Mouse (Mus musculus) CH12.LX (cell line): ENCODE measurements around the gene Rnf13. TPM values are rescaled to one million over a fixed set of nuclear protein-coding genes. Genes with fewer than 3 reads are reported as not detected.

ENCODE experiments used
- DNase-seq: peaks from one replicate; pipeline ENCODE4 v3.0.0-alpha.2; 2013; ENCODE audit errors: extremely low read depth
- H3K27ac ChIP-seq: 2 replicates; pipeline ENCODE4 v1.5.1; 2012; ENCODE audit warnings: low read depth, mild to moderate bottlenecking, control low read depth, moderate library complexity; ENCODE audit not compliant: insufficient read depth
- H3K27me3 ChIP-seq: replicated peaks from 2 replicates; pipeline ENCODE3; 2012; ENCODE audit warnings: inconsistent platforms
- H3K36me3 ChIP-seq, 2 experiments: replicated peaks in 1 of 2; 2 replicates each; pipeline versions ENCODE3 to v1.6.1; 2012; ENCODE audit warnings: inconsistent platforms in 1 of 2, low read length in 1 of 2, mild to moderate bottlenecking in 1 of 2, mixed read lengths in 1 of 2, moderate library complexity in 1 of 2; ENCODE audit not compliant: control insufficient read depth in 1 of 2, insufficient read depth in 1 of 2
- H3K4me1 ChIP-seq, 2 experiments: 2 replicates each; pipeline ENCODE4 v1.6.1; 2012; ENCODE audit warnings: inconsistent platforms in 1 of 2, moderate library complexity in 1 of 2; ENCODE audit not compliant: insufficient read depth in 2 of 2, control insufficient read depth in 1 of 2
- H3K4me2 ChIP-seq: 2 replicates; pipeline ENCODE4 v1.6.1; 2012; ENCODE audit warnings: low read depth, mild to moderate bottlenecking, control low read depth; ENCODE audit not compliant: poor library complexity, insufficient read depth, severe bottlenecking
- H3K4me3 ChIP-seq, 3 experiments: fragments of 150-350 bp in 1 of 3; sonication (generic) in 1 of 3; replicated peaks in 1 of 3; 2 replicates each; pipeline versions ENCODE3 to v1.5.1; 2011 to 2012; ENCODE audit warnings: low read depth in 2 of 3, low read length in 2 of 3, mild to moderate bottlenecking in 2 of 3, moderate library complexity in 2 of 3, control low read depth in 1 of 3, improper control_type of control experiment in 1 of 3, inconsistent platforms in 1 of 3, mixed read lengths in 1 of 3; ENCODE audit not compliant: poor library complexity in 1 of 3
- H3K79me2 ChIP-seq: replicated peaks from 2 replicates; pipeline ENCODE4 v1.6.1; 2012; ENCODE audit warnings: mild to moderate bottlenecking, moderate library complexity; ENCODE audit not compliant: control insufficient read depth, poor library complexity, insufficient read depth, severe bottlenecking; ENCODE audit errors: extremely low read depth
- H3K9ac ChIP-seq: 2 replicates; pipeline ENCODE4 v1.6.1; 2012; ENCODE audit warnings: low read depth, mild to moderate bottlenecking, control low read depth, moderate library complexity; ENCODE audit not compliant: insufficient read depth
- H3K9me3 ChIP-seq: replicated peaks from 2 replicates; pipeline ENCODE3; 2012; ENCODE audit warnings: low read length, inconsistent platforms, mixed read lengths
- BHLHE40 ChIP-seq: IDR thresholded peaks from 2 replicates; pipeline ENCODE4 v1.6.1; 2011; ENCODE audit warnings: mild to moderate bottlenecking, low read depth, low read length, improper control_type of control experiment
- CHD2 ChIP-seq: IDR thresholded peaks from 2 replicates; pipeline ENCODE4 v1.6.1; 2011; ENCODE audit warnings: low read length, improper control_type of control experiment
- E2F4 ChIP-seq: IDR thresholded peaks from 2 replicates; pipeline ENCODE4 v1.6.1; 2011; ENCODE audit warnings: low read depth, low read length, improper control_type of control experiment; ENCODE audit not compliant: insufficient replicate concordance
- ELF1 ChIP-seq: IDR thresholded peaks from 2 replicates; pipeline ENCODE4 v1.6.1; 2014; ENCODE audit warnings: low read depth, mild to moderate bottlenecking, inconsistent platforms, low read length, improper control_type of control experiment
- EP300 ChIP-seq: IDR thresholded peaks from 2 replicates; pipeline ENCODE4 v1.6.1; 2011; ENCODE audit warnings: low read length, improper control_type of control experiment
- GABPA ChIP-seq: IDR thresholded peaks from 2 replicates; pipeline ENCODE4 v1.6.1; 2012; ENCODE audit warnings: low read depth, low read length, improper control_type of control experiment, inconsistent platforms; ENCODE audit not compliant: insufficient replicate concordance
- HCFC1 ChIP-seq: IDR thresholded peaks from 2 replicates; pipeline ENCODE4 v1.6.1; 2012; ENCODE audit warnings: low read depth, mild to moderate bottlenecking, inconsistent platforms, low read length, improper control_type of control experiment
- IRF4 ChIP-seq: IDR thresholded peaks from 2 replicates; pipeline ENCODE4 v1.6.1; 2014; ENCODE audit warnings: low read depth, mild to moderate bottlenecking, inconsistent platforms, low read length, improper control_type of control experiment
- JUN ChIP-seq: IDR thresholded peaks from 2 replicates; pipeline ENCODE4 v1.6.1; 2011; ENCODE audit warnings: low read depth, mild to moderate bottlenecking, low read length, improper control_type of control experiment, moderate library complexity; ENCODE audit not compliant: insufficient read depth
- JUND ChIP-seq: conservative IDR thresholded peaks from 2 replicates; pipeline ENCODE4 v1.6.1; 2011; ENCODE audit warnings: low read depth, low read length, improper control_type of control experiment
- KAT2A ChIP-seq: IDR thresholded peaks from 2 replicates; pipeline ENCODE4 v1.6.1; 2012; ENCODE audit warnings: low read length, improper control_type of control experiment, inconsistent platforms; ENCODE audit not compliant: insufficient replicate concordance
- MAFK ChIP-seq: IDR thresholded peaks from 2 replicates; pipeline ENCODE4 v1.6.1; 2011; ENCODE audit warnings: low read length, improper control_type of control experiment; ENCODE audit not compliant: insufficient replicate concordance
- MAX ChIP-seq: IDR thresholded peaks from 2 replicates; pipeline ENCODE4 v1.6.1; 2011; ENCODE audit warnings: low read length, improper control_type of control experiment
- MAZ ChIP-seq: IDR thresholded peaks from 2 replicates; pipeline ENCODE4 v1.6.1; 2012; ENCODE audit warnings: low read depth, mild to moderate bottlenecking, inconsistent platforms, low read length, improper control_type of control experiment, moderate library complexity
- MEF2A ChIP-seq: IDR thresholded peaks from 2 replicates; pipeline ENCODE4 v1.6.1; 2014; ENCODE audit warnings: low read depth, mild to moderate bottlenecking, inconsistent platforms, low read length, improper control_type of control experiment, borderline replicate concordance
- MYC ChIP-seq: IDR thresholded peaks from 2 replicates; pipeline ENCODE4 v1.6.1; 2011; ENCODE audit warnings: low read depth, mild to moderate bottlenecking, improper control_type of control experiment, low read length
- NELFE ChIP-seq: IDR thresholded peaks from 2 replicates; pipeline ENCODE4 v1.6.1; 2011; ENCODE audit warnings: low read depth, low read length, improper control_type of control experiment
- PAX5 ChIP-seq: IDR thresholded peaks from 2 replicates; pipeline ENCODE4 v1.6.1; 2012; ENCODE audit warnings: low read length, inconsistent platforms, mixed read lengths
- POLR2AphosphoS2 ChIP-seq: IDR thresholded peaks from 2 replicates; pipeline ENCODE4 v1.6.1; 2011; ENCODE audit warnings: low read depth, low read length, improper control_type of control experiment
- SIN3A ChIP-seq: IDR thresholded peaks from 2 replicates; pipeline ENCODE4 v1.6.1; 2012; ENCODE audit warnings: low read length, improper control_type of control experiment, inconsistent platforms
- SMC3 ChIP-seq: IDR thresholded peaks from 2 replicates; pipeline ENCODE4 v1.6.1; 2011; ENCODE audit warnings: low read depth, low read length, improper control_type of control experiment
- TBP ChIP-seq: conservative IDR thresholded peaks from 2 replicates; pipeline ENCODE4 v1.6.1; 2011; ENCODE audit warnings: low read depth, low read length, improper control_type of control experiment
- UBTF ChIP-seq: IDR thresholded peaks from 2 replicates; pipeline ENCODE4 v1.6.1; 2012; ENCODE audit warnings: low read depth, mild to moderate bottlenecking, inconsistent platforms, low read length, improper control_type of control experiment, moderate library complexity
- USF2 ChIP-seq: conservative IDR thresholded peaks from 2 replicates; pipeline ENCODE4 v1.6.1; 2011; ENCODE audit warnings: low read depth, low read length, improper control_type of control experiment
- ZC3H11A ChIP-seq: IDR thresholded peaks from 2 replicates; pipeline ENCODE4 v1.6.1; 2012; ENCODE audit warnings: low read depth, mild to moderate bottlenecking, inconsistent platforms, low read length, improper control_type of control experiment
- ZMIZ1 ChIP-seq: IDR thresholded peaks from 2 replicates; pipeline ENCODE4 v1.6.1; 2012; ENCODE audit warnings: low read depth, mild to moderate bottlenecking, inconsistent platforms, low read length, improper control_type of control experiment
- ZNF384 ChIP-seq: IDR thresholded peaks from 2 replicates; pipeline ENCODE4 v1.6.1; 2012; ENCODE audit warnings: low read depth, low read length, improper control_type of control experiment, inconsistent platforms
- dilution Hi-C: fragments of 300-500 bp; cut with MboI; formaldehyde crosslinking; loops from 2 replicates; pipeline ENCODE4 v1.14.3; 2020; ENCODE audit warnings: low sequenced_read_pairs; ENCODE audit not compliant: extremely low pct_unique_long_range_greater_than_20kb, extremely low pct_ligation_motif_present
- in situ Hi-C: fragments of 300-500 bp; cut with MboI; formaldehyde crosslinking; loops from 3 replicates; pipeline ENCODE4 v1.14.3; 2019; ENCODE audit warnings: low sequenced_read_pairs, low pct_ligation_motif_present, low pct_unique_long_range_greater_than_20kb, mixed read lengths
- polyA plus RNA-seq: library from polyadenylated mRNA; unstranded; fragments of >175 nt; gene quantifications from 2 replicates; pipeline ENCODE4 v1.2.1, GENCODE M21; 2012; ENCODE audit warnings: low read depth; ENCODE audit not compliant: insufficient read length
- total RNA-seq, 2 experiments: library from RNA; depleted of rRNA; stranded (reverse); fragments of 300-350 nt in 1 of 2; fragments of >200 nt in 1 of 2; gene quantifications; 2 replicates each; pipeline ENCODE4 v1.2.3; 2012 to 2014

Gene Rnf13
- total and polyA plus RNA-seq, 3 experiments: 16.2 to 45.2 (median 23.3) TPM

DNA sequence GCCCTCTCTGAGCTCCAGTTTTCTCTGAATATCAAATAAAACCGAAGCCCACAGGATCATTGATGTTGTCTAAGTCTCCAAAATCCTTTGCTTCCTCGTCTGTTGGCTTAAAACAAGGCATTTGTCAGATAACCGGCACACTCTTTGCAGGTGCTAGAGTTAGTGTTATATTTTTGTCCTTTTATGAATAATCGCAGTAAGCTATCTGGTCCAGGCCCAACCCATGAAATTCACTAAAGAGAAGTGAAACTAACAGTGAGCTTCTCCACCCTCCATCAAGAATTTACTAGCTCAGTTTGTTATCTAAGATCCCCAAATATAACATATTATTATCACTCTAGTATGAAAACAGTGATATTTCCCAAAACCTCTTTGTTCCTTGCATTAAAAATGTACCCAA is 44.1 kb upstream of the Rnf13 start:
- in situ Hi-C loops (no loop called here), dilution Hi-C loops (no loop called here)
- H3K4me3 ChIP-seq: no peak overlapping the region
- H3K27me3 ChIP-seq: no peaks in the 10 kb centered on the region
- no peaks in the 10 kb centered on the region for H3K79me2 ChIP-seq
- peak overlapping the region; percentile 94 for H3K4me2 ChIP-seq
- H3K9me3 ChIP-seq: no peaks in the 10 kb centered on the region
- no peak overlapping the region for H3K9ac ChIP-seq
- peak; percentile 58 for DNase-seq
- H3K36me3 ChIP-seq: no peaks in the 10 kb centered on the region
- no peak overlapping the region for H3K27ac ChIP-seq
- peaks cover 9 to 61% of the 10 kb centered on the region in 2 experiments for H3K4me1 ChIP-seq
- TF ChIP-seq HCFC1 (no peak), GABPA (no peak), POLR2AphosphoS2 (no peak), CHD2 (no peak), TBP (no peak), MEF2A (peak; percentile 49; the same call in 1 of the 2 replicates), E2F4 (no peak), SIN3A (no peak), USF2 (no peak), BHLHE40 (peak; percentile 70), ZC3H11A (no peak), JUN (0 out of 2 replicates have a peak, but pooled peaks have one; percentile 4), KAT2A (no peak), JUND (0 out of 2 replicates have a peak, but pooled peaks have one; percentile 32), MAFK (no peak), PAX5 (no peak), ZMIZ1 (no peak), EP300 (peak; percentile 91), MYC (no peak), MAX (no peak), MAZ (no peak), ZNF384 (no peak), UBTF (no peak), IRF4 (peak; percentile 92), ELF1 (no peak), NELFE (no peak), SMC3 (no peak)
